Mouse (Mus musculus): ENCODE measurements around the gene Igfbp3.

The Igfbp3 gene

DNA sequence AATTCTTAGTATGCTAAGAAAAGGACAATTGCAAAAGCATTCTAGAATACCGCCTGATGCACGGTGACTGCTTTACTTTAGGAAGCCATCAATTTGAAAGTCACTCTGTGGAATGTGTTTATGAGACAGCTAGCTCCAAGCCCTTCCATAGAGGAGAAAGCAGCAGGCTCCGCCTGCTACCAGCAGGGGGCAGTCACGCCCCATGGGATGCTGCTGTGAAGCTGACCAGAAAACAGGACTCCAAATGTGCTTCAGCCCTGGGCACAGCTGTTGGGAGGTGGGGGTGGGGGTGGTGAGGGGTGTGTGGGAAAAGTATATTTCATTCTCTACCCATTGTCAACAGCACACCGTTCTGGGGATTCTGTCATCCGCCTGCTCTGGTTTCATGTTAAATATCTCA, 3.4 kb downstream of the Igfbp3 start:
- DNase-seq, result peak; percentile 88 to 89

DNA sequence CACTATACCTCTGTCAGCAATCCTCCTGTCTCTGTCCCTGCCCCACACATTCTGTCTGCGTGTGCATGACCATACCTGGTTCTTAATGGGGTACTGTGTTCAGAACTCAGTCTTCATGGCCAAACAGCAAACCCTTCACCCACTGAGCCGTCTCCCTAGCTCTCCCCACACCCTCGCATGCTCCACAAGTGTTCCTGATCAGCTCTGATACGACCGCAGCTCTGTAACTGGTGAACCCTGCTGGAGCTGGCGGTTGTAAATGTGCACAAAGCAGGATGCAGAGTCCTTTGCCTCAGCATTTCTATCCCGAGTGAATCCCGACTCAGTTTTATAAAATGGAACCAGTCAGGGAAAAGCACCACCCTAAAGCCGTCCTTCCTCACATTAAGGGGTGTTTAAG, 9.9 kb downstream of the Igfbp3 start:
- no peak for DNase-seq

DNA sequence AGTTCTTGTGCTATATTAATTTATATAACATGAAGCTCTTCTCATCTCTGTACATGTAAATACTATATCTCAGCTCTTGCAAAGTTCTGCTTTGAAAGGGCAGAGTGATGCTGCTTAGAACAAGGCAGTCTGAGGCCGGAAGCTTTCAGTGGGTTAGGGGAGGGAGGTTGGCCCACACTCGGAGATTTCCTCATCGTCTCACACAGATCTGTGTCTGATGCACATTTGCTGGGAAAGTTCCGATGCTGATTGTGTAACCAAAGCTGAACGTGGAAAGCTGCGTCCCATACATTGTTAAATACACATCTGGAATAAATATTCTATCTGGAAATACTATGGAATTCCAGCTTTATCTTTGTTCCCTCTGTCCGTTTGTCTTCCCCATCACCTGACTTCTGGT, 11.5 kb downstream of the Igfbp3 start:
- no peak for DNase-seq

DNA sequence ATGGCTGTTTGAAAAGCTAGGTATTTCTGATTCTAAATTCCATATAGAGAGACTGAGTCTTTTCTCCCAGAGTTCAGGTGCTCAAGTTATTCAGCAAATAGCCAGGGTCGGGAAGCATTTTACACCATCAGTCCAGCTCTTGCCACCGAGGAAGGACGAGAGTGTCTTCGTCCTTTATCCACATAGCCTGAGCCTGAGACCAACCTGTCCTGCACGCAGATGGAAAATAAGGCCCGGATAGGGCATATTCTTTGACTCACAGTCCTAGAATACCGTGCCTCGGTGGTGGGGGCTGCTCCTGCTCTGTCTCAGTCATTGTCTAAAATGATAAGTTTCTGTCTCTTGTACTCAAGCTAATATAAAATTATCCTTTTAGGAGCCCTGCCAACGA, 13.3 kb downstream of the Igfbp3 start:
- DNase-seq, result no peak

DNA sequence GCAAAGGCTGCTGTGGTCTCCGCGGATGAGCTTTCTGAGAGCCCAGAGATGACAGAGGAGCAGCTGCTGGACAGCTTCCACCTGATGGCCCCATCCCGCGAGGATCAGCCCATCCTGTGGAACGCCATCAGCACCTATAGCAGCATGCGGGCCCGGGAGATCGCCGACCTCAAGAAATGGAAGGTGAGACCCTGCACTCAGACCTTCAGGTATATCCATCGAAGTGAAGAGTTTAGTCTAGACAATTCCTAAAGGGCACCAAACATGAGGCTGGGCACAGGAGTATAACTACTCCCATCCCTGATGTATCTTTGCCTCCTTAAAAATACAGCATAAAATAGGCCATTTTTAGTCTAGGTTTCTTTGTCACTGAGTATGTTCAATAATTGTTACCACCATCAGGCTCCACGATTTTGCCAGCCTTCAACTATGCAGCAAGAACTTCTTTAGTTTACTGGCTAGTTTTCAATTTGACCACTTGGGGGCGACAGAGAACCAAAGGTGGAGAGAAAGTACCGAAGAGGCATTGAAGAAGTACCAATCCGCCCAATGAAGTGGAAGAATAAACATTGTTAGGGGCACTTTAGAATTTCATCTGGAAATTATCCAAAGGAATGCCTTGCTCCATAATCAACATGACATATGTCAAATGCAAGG, 13.9 kb downstream of the Igfbp3 start:
- DNase-seq, result peak; percentile 83 to 87

DNA sequence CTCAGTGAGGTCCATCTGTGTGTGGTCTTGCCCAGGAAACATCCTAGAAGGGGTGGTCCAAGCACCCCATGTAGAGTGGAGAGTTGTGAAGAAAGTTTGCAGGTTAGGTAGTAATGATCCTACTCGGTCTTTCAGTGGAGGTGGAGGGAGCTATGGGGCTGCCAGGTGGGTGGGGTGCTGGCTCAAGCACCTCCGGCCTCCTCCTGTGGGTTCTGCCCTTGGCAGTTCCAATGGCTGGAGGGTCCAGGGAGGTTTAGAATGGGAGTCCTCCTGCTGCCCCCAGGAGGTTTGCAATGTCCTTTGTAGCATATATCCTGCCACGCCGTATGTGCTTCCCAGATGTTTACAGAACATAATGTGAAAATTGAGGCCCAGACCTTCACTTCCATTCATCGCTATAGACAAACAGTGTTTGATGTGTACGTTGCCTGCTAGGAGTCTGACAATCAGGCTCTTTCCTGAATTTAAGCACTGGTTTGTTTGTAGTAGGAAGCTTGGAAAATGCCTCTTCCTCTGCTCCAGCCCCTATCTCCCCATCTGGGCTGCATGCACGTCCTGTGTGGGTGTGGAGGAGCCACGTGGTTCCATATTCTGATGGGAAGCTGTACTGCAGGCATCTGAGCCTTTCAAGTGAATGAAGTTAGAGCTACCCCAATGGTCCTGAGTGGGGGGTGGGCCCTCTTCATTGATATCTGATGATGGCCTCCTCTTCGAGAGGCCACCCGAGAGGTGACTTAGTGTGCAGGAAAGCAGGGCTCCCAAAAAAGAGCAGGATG, 15.1 kb downstream of the Igfbp3 start:
- DNase-seq, result peak in 1 of 2 experiments; percentile 1

DNA sequence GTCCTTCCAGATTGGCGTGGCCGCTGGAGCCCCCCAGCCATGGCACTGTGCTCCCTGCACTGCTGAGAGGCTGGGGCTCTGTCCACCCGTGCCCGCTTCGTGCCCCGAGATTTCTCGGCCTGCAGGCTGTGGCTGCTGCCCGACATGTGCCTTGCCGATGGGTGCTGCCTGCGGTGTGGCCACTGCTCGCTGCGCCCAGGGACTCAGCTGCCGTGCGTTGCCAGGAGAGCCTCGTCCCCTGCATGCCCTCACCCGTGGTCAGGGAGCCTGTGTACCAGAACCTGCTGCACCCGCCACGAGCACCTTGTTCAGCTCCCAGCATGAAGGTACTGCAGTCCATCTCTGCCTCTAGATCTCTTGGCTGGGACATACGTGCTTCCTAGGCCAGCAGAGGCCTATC, 15.7 kb downstream of the Igfbp3 start:
- DNase-seq, result no peak

DNA sequence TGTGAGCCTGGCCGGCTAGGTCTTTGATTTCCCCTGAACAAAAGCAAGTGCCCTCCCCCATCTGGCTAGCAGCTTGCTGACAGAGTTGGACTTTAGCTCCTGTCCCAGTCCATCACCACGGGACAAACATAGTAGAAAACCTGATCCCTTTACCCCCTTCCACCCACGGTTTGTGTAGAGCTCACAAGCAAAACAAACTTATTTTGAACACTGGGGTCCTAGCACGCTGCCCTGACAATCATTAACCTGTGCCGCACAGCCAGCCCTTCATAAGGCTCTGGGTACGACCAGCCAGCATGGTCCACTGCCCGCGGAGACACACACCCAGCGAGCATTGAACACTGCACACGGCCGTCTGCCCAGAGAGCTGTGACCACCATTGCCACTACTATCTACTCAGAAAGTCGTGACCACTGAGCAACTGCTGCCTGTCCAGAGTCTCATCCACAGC, 16.2 kb downstream of the Igfbp3 start, which contains the start of gene Igfbp1:
Gene Igfbp1, plus strand, starts transcription at position 292 of the 451 bp plus-strand sequence.
- DNase-seq, result peak in 1 of 2 experiments; percentile 1

DNA sequence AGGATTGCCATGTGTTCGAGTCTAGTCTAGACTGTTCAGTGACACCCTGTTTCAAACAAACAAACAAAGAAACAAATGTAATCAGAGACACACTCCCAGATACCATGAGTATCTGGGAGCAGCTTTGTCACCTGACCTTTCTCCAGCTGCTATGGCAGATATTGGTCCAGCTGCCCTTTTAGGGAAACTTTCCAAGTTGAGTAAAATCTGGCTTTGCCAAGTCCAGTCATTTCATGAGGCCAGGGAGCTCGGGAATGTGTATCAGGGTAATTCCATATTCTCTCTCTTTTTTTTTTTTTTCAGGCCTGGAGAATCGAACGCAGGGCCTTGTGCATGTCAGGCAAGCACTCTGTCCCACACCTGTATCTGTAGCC, 18.4 kb downstream of the Igfbp3 start:
- DNase-seq, result no peak

DNA sequence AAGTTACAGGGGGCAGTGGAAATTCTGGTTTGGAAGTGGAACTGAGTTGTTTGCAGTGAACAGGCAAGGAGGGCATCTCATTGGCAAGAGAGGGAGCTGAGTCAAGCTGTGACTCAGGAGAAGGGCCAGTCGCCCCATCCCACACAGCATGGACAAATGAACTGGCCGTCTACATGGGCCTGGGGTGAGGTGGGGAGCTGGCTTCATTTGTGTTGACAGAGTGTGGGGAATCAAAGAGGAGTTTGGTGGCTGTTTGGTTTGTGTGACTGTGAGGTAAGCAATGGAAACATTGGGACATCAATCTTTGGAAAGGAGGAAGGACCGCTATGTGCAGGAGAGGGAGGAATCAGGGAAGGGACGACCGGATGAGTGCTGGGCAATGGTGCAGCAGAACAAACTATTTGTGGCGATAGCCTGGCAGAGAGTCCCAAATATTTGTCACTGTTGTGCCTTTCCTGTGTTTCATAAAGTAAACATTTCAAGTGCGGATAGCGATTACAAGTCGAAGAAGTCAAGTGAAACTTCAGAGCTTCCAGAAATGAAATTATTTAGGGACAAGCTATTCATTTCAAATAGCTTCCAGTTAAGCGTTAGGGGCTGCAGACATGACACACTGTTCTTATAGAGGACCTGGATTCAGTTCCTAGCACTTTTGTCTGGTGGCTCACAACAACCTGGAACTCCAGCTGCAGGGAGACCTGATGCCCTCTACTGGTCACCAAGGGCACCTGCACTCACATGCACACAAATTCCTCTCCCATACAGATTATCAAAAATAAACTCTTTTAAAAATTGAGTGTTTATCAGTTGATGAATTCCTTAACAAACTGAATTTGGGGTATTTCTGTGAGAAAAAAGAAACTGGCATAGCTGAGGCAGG, 19.1 kb downstream of the Igfbp3 start:
- DNase-seq, result no peak

DNA sequence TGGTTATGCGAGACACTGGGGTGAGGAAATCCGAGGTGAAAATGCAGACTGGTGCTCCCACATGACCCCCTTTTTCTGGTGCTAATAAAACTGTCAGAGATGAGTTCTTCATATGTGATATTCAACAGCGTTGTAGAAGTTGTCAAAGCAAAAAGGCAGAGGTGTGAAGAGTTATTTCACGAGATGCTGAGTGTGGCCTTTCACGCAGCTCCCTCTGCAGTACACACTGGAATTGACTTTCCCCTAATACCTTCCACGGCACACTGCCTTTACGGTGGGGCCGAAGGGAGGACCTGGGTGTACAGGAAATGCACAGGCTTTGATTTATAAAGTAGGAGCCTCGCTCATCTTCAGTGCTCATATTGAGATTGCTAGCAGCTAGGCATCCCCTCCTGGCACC, 20.6 kb downstream of the Igfbp3 start:
- DNase-seq, result no peak

DNA sequence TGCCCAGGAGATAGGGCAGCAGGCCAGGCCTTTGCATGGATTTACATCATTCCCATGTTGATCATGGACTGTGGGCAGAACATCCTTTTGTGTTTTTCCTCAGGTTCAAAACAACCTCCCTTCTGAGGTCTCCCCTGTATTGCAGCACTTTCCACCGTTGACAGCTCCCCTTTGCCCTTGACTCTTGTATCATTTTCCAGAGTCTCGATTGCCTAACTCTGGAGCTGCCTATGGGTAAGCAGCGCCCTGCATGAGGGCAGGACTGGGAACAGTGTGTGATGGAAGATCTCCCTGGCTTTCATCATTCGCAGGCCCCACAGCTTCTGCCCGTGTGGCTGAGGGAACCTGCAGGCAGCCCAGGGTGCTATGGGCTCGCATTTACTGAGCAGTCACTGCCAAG, 21.0 kb downstream of the Igfbp3 start:
- no peak for DNase-seq

DNA sequence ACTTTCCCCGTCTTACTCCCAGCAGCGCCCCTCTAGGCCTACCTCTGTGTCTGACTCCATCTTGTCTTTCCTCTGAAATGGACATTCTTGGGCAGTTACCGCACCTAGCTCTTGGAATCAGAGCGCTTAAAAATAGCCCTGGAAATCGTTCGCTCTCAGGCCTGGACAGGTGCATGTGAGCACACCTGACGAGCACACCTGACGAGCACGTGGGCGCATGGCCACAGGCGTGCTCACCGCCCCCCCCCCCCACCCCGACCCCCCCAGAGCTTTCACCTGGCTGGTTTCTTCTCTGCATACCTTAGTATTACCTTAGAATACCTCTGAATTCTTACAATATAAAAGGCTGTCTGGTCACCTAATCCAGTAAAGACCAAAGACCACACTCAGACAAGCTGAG, 25.3 kb downstream of the Igfbp3 start, which contains the start of gene Gm11985:
Gene Gm11985, minus strand, starts transcription at position 101 of the 400 bp plus-strand sequence.
- no peak for DNase-seq

DNA sequence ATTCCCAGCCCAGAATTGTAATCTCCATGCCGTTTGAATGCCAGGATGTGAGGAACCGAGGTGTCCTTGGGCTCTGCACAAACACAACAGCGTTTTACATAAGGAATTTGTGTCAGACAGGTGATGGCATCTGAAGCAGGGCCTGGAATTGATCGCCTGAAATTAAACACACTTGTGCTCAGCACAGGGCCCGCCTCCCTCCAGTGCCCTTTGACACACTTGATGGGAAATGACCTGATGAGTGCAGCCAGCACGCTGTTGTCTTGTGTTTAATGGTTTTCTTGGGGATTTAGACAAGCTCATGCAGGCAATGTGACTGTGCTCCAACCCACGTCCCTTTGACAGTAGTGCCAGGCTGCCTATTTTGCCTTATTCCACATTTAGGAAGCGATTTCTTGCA, 26.3 kb downstream of the Igfbp3 start:
- no peak for DNase-seq

DNA sequence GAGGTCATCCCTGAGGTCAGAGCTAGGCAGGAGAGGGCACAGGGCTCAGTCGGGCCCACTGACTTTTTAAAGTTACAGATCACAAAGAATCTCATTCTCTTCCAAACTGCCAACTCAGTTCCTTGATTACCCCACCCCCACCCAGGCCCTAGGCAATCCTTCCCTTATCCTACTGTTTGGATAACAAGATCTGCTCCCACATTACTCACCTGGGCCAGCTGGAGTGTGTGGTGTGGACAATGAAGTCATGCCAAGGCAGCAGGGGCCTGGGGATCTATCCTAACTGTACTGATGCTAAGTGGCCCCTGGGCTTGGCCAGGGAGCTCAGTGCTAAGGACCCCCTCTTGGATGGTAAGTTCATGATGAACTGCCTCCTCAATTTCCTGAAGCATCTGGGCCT, 29.3 kb downstream of the Igfbp3 start:
- no peak for DNase-seq

DNA sequence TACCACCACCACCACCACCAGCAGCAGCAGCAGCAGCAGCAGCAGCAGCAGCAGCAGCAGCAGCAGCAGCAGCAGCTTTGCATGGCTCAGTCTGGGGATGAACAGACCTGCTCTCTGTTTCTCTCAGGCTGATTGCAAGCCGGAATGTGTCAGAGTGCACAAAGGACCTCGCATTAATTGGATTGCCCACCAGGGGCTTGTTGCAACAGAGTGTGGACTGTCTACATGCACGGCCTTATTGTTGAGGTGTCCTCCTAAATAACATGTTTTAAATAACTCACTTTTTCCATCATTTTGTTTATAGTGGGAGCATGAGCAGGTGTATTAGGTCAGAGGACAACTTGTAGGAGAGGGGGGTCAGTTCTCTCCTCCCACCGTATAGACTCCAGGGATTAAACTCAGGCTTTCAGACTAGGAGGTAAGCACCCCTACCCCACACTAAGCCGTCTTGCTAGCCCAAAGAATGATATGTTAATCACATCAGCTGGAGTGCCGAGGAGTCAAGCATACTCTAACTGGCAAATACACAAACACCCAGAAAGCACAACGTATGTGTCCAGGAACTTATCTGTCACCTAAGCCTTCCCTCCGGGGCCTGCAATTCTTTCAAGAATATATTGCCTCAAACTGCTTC, 31.2 kb downstream of the Igfbp3 start:
- DNase-seq, result no peak

DNA sequence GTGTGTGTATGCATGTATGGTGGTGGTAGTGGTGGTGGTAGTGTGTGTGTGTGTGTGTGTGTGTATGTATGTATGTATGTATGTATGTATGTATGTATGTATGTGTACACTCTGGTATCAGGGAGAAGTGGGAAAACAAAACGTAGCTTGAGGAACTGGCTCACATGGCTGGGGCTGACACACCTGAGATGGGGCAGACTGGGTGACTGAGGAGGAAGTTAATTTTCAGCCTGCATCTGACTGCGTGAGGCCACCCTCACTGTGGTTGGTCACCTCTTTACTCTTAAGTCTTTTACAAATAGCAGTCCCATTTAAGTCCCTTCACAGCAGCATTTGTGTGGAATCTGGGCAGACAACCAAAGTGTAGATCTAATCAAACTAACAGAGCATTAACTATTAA, 34.4 kb downstream of the Igfbp3 start:
- no peak for DNase-seq

DNA sequence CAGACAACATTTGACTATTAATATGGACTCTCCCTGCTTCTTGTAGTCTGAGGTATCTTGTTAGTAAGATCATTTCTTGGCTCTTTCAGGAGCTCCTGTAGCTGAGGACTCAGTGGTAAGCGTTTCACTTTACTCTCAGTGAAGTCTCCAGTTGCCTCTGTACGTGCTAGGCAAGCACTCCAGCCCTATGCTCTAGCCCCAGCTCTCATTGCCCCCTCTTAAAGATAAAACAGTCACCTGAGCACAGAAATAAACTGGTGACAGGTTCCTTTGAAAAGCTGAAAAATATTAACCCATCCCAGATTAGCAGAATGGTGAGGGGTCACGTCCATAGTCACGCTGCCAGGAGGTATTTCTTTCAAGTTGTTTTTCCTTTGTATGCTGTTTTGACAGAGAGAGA, 35.0 kb downstream of the Igfbp3 start:
- no peak for DNase-seq

DNA sequence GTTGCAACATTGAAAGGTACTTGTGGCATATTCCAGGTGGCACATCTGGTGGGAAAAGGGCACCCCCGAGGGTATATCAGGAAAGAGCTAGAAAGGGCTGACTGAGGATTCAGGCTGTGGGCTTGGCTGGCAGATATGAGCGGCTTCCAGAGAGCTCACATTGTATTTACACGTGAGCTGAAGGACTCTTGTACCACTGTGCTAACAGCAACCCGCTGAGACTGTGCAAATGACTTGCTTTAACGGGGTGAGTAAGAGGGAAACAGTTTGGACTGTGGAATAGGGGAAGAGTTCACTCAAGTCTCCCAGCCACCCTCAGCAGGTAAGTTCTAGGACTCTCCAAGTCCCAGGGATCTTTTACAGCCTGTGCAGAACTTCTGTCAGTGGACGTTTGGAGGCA, 40.1 kb downstream of the Igfbp3 start:
- no peak for DNase-seq

DNA sequence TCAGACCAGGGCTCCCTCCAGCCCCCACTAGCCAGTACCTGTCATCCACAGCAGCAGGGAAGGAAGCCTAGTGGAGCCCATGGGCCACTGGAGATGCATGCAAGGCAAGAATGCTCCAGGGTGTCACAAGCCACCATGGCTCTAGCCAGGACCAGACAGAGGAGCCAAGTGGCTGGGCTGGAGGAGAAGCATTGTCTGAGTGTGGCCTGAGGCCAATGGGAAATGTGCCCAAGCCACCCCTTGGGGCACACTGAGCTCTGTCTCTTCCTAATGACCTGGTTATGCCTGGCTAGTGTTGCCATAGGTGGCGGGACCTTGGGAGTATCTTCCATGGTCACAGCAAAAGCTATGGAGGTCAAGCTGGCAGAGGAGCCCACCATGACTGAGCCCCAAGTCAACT, 44.1 kb downstream of the Igfbp3 start:
- DNase-seq, result no peak

DNA sequence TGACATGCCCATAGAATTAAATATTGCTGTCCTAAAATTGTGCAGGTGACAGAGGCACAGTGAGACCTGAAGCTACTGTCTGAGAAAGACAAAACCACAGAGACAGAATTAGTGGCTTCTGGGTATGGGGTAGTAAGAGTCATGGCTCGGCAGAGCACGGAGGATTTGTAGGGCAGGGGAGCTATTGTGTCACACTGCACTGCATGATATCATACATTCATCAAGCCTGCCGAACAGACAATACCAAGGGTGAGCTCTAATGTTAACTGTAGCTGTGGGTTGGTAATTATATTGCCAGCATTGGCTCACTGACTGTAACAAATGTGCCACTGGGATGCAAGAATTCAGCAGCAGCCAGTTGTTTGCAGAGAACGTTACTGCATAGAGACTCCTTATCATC, 49.3 kb downstream of the Igfbp3 start:
- no peak for DNase-seq

DNA sequence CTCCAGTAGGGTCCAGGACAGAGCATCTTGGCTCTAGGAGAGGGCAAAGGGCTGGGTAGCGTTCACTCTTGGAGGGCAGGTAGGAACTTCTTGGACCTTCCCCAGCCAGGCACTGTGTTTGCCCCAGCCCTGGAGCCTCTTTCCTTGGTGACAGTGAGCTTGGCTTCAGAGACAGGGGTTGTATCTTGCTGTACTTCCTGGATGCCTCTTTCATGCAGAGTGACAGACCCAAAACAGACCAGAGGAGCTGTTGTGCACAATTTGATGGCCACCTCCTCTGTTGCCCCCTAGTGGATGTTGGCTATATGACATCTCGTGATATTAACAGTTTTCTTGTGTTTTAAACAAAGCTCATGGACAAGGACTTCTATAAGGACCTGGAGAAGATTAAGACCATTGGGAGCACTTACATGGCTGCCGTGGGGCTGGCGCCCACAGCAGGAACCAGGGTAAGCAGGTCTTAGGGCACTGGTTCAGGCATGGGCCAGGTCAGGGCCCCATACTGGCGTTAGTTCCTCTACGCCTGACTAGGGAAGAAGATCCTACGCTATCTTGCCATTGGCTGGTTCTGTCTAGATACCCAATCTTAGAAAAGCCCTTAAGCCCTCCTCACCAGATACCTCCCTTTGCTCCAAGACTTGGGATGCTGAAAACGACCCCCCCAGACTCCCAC, 52.1 kb downstream of the Igfbp3 start:
- DNase-seq, result peak; percentile 70 to 84
